Comparison of ENCODE assay signal across 10 mouse cellular contexts in genomic region chr10:41544481-41545190, GRCm38 (mm10). TPM values are rescaled to one million over a fixed set of nuclear protein-coding genes. Genes with fewer than 3 reads are reported as not detected.
DNase-seq lines count a peak whose midpoint lies in the region.
"Had no signal": no experiment of that assay in that cellular context is flagged by ENCODE, and none has a peak within 500 bp of the region (broad histone marks: within the 10 kb centered on the region; RNA-seq: fewer than 3 reads in every experiment).

No protein-coding gene starts in this region.

- DNase-seq in heart, adult 11 months: peak; percentile 78
- DNase-seq in heart, adult 8-10 months (ENCODE audit: low spot score): no peak
- peak; percentile 70 for DNase-seq in retina, postnatal 1 day
- DNase-seq in retina, embryonic 14.5 days (ENCODE audit: low spot score): no peak
- DNase-seq in liver: peak; percentile 25
- peak; percentile 52 for DNase-seq in yolk sac, embryonic 10.5 days (ENCODE audit: low spot score)
- DNase-seq in left cerebral cortex, adult 8-10 months (ENCODE audit: low spot score in 2 of 2): no peak
- DNase-seq in urinary bladder, postnatal 14 days (ENCODE audit: low spot score): no peak
- DNase-seq: right cerebral cortex, postnatal 4 days had no signal

RNA-seq across cellular contexts. Expression of gene Cd164, which starts 25.4 kb away (rescaled TPM):
- total RNA-seq in heart, adult 8-10 months (2022): 100 to 1,000 TPM; 143 to 147 (median 145) TPM
- 10 to 100 TPM; 71.8 to 75.3 (median 74.1) TPM for total RNA-seq in left cerebral cortex, adult 8-10 months (2022)

RNA-seq across cellular contexts. Expression of gene Ppil6, which starts 54.4 kb away (rescaled TPM):
- 1 to 10 TPM in 2 of 4 experiments, under 1 TPM in 2; 0.78 to 1.4 (median 1.1) TPM for total RNA-seq in heart, adult 8-10 months (2022)
- total RNA-seq in left cerebral cortex, adult 8-10 months (2022): 1 to 10 TPM; 5.4 to 8.0 (median 6.6) TPM
- total RNA-seq: monocyte, adult 5-6 weeks had no signal

RNA-seq across cellular contexts. Expression of gene Smpd2, which starts 54.5 kb away (rescaled TPM):
- total RNA-seq in heart, adult 8-10 months (2022): 10 to 100 TPM; 30.1 to 40.2 (median 34.8) TPM
- 10 to 100 TPM; 12.8 to 19.8 (median 15.3) TPM for total RNA-seq in left cerebral cortex, adult 8-10 months (2022)

Comparison
In these comparisons a context has a peak if more than half of its experiments do, and no peak if none do; other contexts are left out.
1. DNase-seq: peak in heart, adult 11 months (single experiment), retina, postnatal 1 day (single experiment), liver (single experiment) and yolk sac, embryonic 10.5 days (single experiment); none in heart, adult 8-10 months (single experiment), retina, embryonic 14.5 days (single experiment), left cerebral cortex, adult 8-10 months (0 of 2) and urinary bladder, postnatal 14 days (single experiment).